Mouse (Mus musculus) retina, postnatal 7 days (tissue): ENCODE measurements around the gene Rtl6.
A peak's percentile ranks its signal among the peaks of the same experiment; 100 is the strongest.

ENCODE experiments used
- DNase-seq: peaks from one replicate; pipeline ENCODE4 v3.0.0-alpha.2; 2012; ENCODE audit warnings: low read depth, low spot score

The Rtl6 gene

GRCm38 (mm10) chr15:84557189-84557921 is at the start of gene Rtl6:
Rtl6 (minus strand) TSS chr15:84557823.
- DNase-seq: peak; percentile 92

GRCm38 (mm10) chr15:84603267-84603963 is 45.8 kb upstream of the Rtl6 start:
- no peak for DNase-seq

- no peak for DNase-seq
Observed at GRCm38 (mm10) chr15:84600977-84601595, 43.5 kb upstream of the Rtl6 start.

- DNase-seq: no peak
Observed at GRCm38 (mm10) chr15:84598911-84599310, 41.3 kb upstream of the Rtl6 start.

- DNase-seq: no peak
Observed at GRCm38 (mm10) chr15:84597816-84598215, 40.2 kb upstream of the Rtl6 start.

GRCm38 (mm10) chr15:84597021-84597420 is 39.4 kb upstream of the Rtl6 start:
- no peak for DNase-seq

GRCm38 (mm10) chr15:84595241-84595945 is 37.8 kb upstream of the Rtl6 start:
- DNase-seq: no peak

- DNase-seq: no peak
Observed at GRCm38 (mm10) chr15:84593514-84593913, 35.9 kb upstream of the Rtl6 start.

- no peak for DNase-seq
Observed at GRCm38 (mm10) chr15:84592240-84592639, 34.6 kb upstream of the Rtl6 start.

GRCm38 (mm10) chr15:84591573-84592139 is 34.0 kb upstream of the Rtl6 start:
- DNase-seq: no peak

GRCm38 (mm10) chr15:84588371-84588821 is 30.8 kb upstream of the Rtl6 start:
- DNase-seq: no peak

GRCm38 (mm10) chr15:84578607-84579006 is 21.0 kb upstream of the Rtl6 start:
- DNase-seq: no peak

- DNase-seq: no peak
Observed at GRCm38 (mm10) chr15:84577019-84577418, 19.4 kb upstream of the Rtl6 start.

- DNase-seq: no peak
Observed at GRCm38 (mm10) chr15:84566568-84567110, 9.0 kb upstream of the Rtl6 start.

- no peak for DNase-seq
Observed at GRCm38 (mm10) chr15:84561501-84561900, 3.9 kb upstream of the Rtl6 start.

- DNase-seq: no peak
Observed at GRCm38 (mm10) chr15:84556674-84557073, 949 bp downstream of the Rtl6 start.

GRCm38 (mm10) chr15:84551065-84551464 is 6.6 kb downstream of the Rtl6 start:
- no peak for DNase-seq

- no peak for DNase-seq
Observed at GRCm38 (mm10) chr15:84549291-84549797, 8.3 kb downstream of the Rtl6 start.

GRCm38 (mm10) chr15:84546028-84546427 is 11.6 kb downstream of the Rtl6 start:
- no peak for DNase-seq

- no peak for DNase-seq
Observed at GRCm38 (mm10) chr15:84541175-84541574, 16.4 kb downstream of the Rtl6 start.

- DNase-seq: no peak
Observed at GRCm38 (mm10) chr15:84538974-84539588, 18.5 kb downstream of the Rtl6 start.
